Mouse (Mus musculus): Measurements from ENCODE around the gene Olfr458. TPM values are rescaled to one million over a fixed set of nuclear protein-coding genes. Genes with fewer than 3 reads are reported as not detected.
A peak's percentile ranks its signal among the peaks of the same experiment; 100 is the strongest.

Olfr458 gene
- polyA plus RNA-seq, 1 experiment from 2014 or later: not detected

DNA sequence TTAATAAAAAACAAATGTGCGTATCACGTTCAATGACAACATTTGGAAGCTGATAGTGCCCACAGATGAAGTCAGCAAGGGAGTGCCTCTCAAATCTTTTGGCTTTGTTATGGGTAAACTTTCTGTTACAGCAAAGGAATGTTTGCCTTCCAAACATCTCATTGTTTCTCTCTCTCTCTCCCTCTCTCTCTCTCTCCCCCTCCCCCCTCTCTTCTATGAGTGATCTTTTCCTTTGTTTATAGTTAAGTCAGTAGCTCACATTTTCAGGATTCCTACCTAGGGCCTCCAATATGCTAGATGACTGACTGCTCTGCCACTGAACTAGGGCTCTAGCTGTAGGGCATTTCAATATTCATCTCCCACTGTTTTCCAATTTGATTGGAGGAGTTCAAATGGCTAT, 20.5 kb downstream of the Olfr458 start:
- H3K9me3 ChIP-seq (ENCODE audit: low read length): no peaks in the 10 kb centered on the region
- WGBS: 78% methylated on average over 2 of the region's 2 CpGs
- no peaks in the 10 kb centered on the region for H3K27me3 ChIP-seq (ENCODE audit: insufficient read depth, low read length)
- no peak overlapping the region for H3K27ac ChIP-seq (ENCODE audit: low read length)
- ATAC-seq (ENCODE audit: low FRiP score, low TSS enrichment): no peak
- no peak overlapping the region for H3K9ac ChIP-seq (replicated peaks; ENCODE audit: low read length)
- no peaks in the 10 kb centered on the region for H3K36me3 ChIP-seq (ENCODE audit: insufficient read depth, low read length)
- H3K4me2 ChIP-seq (replicated peaks; ENCODE audit: low read depth, low read length): no peak overlapping the region
- H3K4me1 ChIP-seq (ENCODE audit: insufficient read depth, low read length): no peaks in the 10 kb centered on the region
- no peak overlapping the region for H3K4me3 ChIP-seq (ENCODE audit: low read length)

DNA sequence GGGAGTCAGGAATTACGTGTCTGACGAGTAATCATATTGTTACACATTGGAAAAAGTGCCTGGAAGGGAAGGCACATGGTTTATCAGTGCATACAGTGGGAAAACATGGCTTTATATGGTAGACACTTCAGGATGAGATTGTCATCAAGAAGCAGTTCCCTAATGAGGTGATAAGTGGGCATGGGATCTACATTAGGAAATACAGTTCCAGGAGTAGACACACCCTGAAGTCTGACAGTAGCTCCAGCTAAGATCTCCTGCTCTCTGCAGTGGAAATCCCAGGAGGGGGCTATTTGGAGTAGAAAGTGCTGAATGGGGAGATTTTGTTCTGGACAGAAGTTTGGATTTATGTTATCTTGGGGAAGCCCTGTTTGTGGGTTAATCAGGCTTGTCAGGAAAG, 23.6 kb downstream of the Olfr458 start:
- WGBS: 59% methylated on average over 2 of the region's 2 CpGs
- Histone ChIP-seq H3K9ac (replicated peaks; ENCODE audit: low read length) (no peak overlapping the region), H3K36me3 (ENCODE audit: insufficient read depth, low read length) (no peaks in the 10 kb centered on the region), H3K27me3 (ENCODE audit: insufficient read depth, low read length) (no peaks in the 10 kb centered on the region), H3K27ac (ENCODE audit: low read length) (no peak overlapping the region), H3K4me1 (ENCODE audit: insufficient read depth, low read length) (no peaks in the 10 kb centered on the region), H3K9me3 (ENCODE audit: low read length) (no peaks in the 10 kb centered on the region), H3K4me3 (ENCODE audit: low read length) (no peak overlapping the region), H3K4me2 (replicated peaks; ENCODE audit: low read depth, low read length) (no peak overlapping the region)
- no peak for ATAC-seq (ENCODE audit: low FRiP score, low TSS enrichment)

GRCm38 (mm10) chr6:42435490-42435889, 29.5 kb downstream of the Olfr458 start:
- WGBS: 66% methylated on average over 2 of the region's 2 CpGs
- Histone ChIP-seq H3K27me3 (ENCODE audit: insufficient read depth, low read length) (no peaks in the 10 kb centered on the region), H3K9me3 (ENCODE audit: low read length) (no peaks in the 10 kb centered on the region), H3K4me1 (ENCODE audit: insufficient read depth, low read length) (no peaks in the 10 kb centered on the region), H3K9ac (replicated peaks; ENCODE audit: low read length) (no peak overlapping the region), H3K4me3 (ENCODE audit: low read length) (no peak overlapping the region), H3K27ac (ENCODE audit: low read length) (no peak overlapping the region), H3K36me3 (ENCODE audit: insufficient read depth, low read length) (no peaks in the 10 kb centered on the region), H3K4me2 (replicated peaks; ENCODE audit: low read depth, low read length) (no peak overlapping the region)
- no peak for ATAC-seq (ENCODE audit: low FRiP score, low TSS enrichment)

DNA sequence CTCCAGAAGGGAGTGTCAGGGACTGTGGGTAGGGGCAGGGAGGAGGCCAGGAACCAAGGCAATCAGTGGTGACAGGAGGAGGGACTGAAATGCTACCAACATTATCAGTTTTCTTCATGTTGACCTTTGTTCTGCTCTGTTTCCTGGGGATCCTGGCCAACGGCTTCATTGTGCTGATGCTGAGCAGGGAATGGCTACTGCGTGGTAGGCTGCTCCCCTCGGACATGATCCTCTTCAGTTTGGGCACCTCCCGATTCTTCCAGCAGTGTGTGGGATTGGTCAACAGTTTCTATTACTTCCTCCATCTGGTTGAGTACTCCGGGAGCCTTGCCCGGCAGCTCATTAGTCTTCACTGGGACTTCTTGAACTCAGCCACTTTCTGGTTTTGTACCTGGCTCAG, 30.6 kb downstream of the Olfr458 start, which contains the start of gene Tas2r126:
TSS of gene Tas2r126 (plus strand) at position 90 of the 400 bp plus-strand sequence.
- WGBS: 52% methylated on average over 6 of the region's 6 CpGs
- no peak within 1 kb of the TSS for H3K4me3 ChIP-seq (ENCODE audit: low read length)
- no peak within 1 kb of the TSS for H3K27ac ChIP-seq (ENCODE audit: low read length)
- 0 out of 2 replicates have a peak, but pooled peaks have one; percentile 35 for ATAC-seq (ENCODE audit: low FRiP score, low TSS enrichment)
- no peak within 1 kb of the TSS for H3K4me2 ChIP-seq (replicated peaks; ENCODE audit: low read depth, low read length)
- no peaks in the 10 kb centered on the region for H3K36me3 ChIP-seq (ENCODE audit: insufficient read depth, low read length)
- no peaks in the 10 kb centered on the region for H3K9me3 ChIP-seq (ENCODE audit: low read length)
- H3K27me3 ChIP-seq (ENCODE audit: insufficient read depth, low read length): no peaks in the 10 kb centered on the region
- no peaks in the 10 kb centered on the region for H3K4me1 ChIP-seq (ENCODE audit: insufficient read depth, low read length)
- H3K9ac ChIP-seq (replicated peaks; ENCODE audit: low read length): no peak within 1 kb of the TSS

GRCm38 (mm10) chr6:42433554-42433953, 31.4 kb downstream of the Olfr458 start:
- H3K4me2 ChIP-seq (replicated peaks; ENCODE audit: low read depth, low read length): no peak overlapping the region
- H3K27me3 ChIP-seq (ENCODE audit: insufficient read depth, low read length): no peaks in the 10 kb centered on the region
- H3K4me1 ChIP-seq (ENCODE audit: insufficient read depth, low read length): no peaks in the 10 kb centered on the region
- no peaks in the 10 kb centered on the region for H3K9me3 ChIP-seq (ENCODE audit: low read length)
- no peak overlapping the region for H3K27ac ChIP-seq (ENCODE audit: low read length)
- 69% methylated on average over 2 of the region's 2 CpGs for WGBS
- no peak for ATAC-seq (ENCODE audit: low FRiP score, low TSS enrichment)
- H3K9ac ChIP-seq (replicated peaks; ENCODE audit: low read length): no peak overlapping the region
- H3K36me3 ChIP-seq (ENCODE audit: insufficient read depth, low read length): no peaks in the 10 kb centered on the region
- H3K4me3 ChIP-seq (ENCODE audit: low read length): no peak overlapping the region

GRCm38 (mm10) chr6:42426337-42426736, 38.7 kb downstream of the Olfr458 start:
- H3K4me3 ChIP-seq (ENCODE audit: low read length): no peak overlapping the region
- no peaks in the 10 kb centered on the region for H3K4me1 ChIP-seq (ENCODE audit: insufficient read depth, low read length)
- H3K4me2 ChIP-seq (replicated peaks; ENCODE audit: low read depth, low read length): no peak overlapping the region
- no peak overlapping the region for H3K9ac ChIP-seq (replicated peaks; ENCODE audit: low read length)
- no peak overlapping the region for H3K27ac ChIP-seq (ENCODE audit: low read length)
- no peak for ATAC-seq (ENCODE audit: low FRiP score, low TSS enrichment)
- H3K36me3 ChIP-seq (ENCODE audit: insufficient read depth, low read length): no peaks in the 10 kb centered on the region
- WGBS: 78% methylated on average over 4 of the region's 4 CpGs
- no peaks in the 10 kb centered on the region for H3K9me3 ChIP-seq (ENCODE audit: low read length)
- no peaks in the 10 kb centered on the region for H3K27me3 ChIP-seq (ENCODE audit: insufficient read depth, low read length)

- Histone ChIP-seq H3K9me3 (ENCODE audit: low read length) (no peaks in the 10 kb centered on the region), H3K4me1 (ENCODE audit: insufficient read depth, low read length) (no peaks in the 10 kb centered on the region), H3K36me3 (ENCODE audit: insufficient read depth, low read length) (no peaks in the 10 kb centered on the region), H3K4me2 (replicated peaks; ENCODE audit: low read depth, low read length) (no peak overlapping the region), H3K27me3 (ENCODE audit: insufficient read depth, low read length) (no peaks in the 10 kb centered on the region), H3K9ac (replicated peaks; ENCODE audit: low read length) (no peak overlapping the region), H3K4me3 (ENCODE audit: low read length) (no peak overlapping the region), H3K27ac (ENCODE audit: low read length) (no peak overlapping the region)
- ATAC-seq (ENCODE audit: low FRiP score, low TSS enrichment): no peak
- WGBS: 91% methylated on average over 3 of the region's 3 CpGs
Observed at GRCm38 (mm10) chr6:42424472-42424871, 40.5 kb downstream of the Olfr458 start.

GRCm38 (mm10) chr6:42421439-42421838, 43.6 kb downstream of the Olfr458 start:
- H3K4me2 ChIP-seq (replicated peaks; ENCODE audit: low read depth, low read length): no peak overlapping the region
- H3K9ac ChIP-seq (replicated peaks; ENCODE audit: low read length): no peak overlapping the region
- ATAC-seq (ENCODE audit: low FRiP score, low TSS enrichment): no peak
- H3K27me3 ChIP-seq (ENCODE audit: insufficient read depth, low read length): no peaks in the 10 kb centered on the region
- 75% methylated on average over 2 of the region's 2 CpGs for WGBS
- no peaks in the 10 kb centered on the region for H3K9me3 ChIP-seq (ENCODE audit: low read length)
- no peak overlapping the region for H3K4me3 ChIP-seq (ENCODE audit: low read length)
- H3K36me3 ChIP-seq (ENCODE audit: insufficient read depth, low read length): no peaks in the 10 kb centered on the region
- no peak overlapping the region for H3K27ac ChIP-seq (ENCODE audit: low read length)
- no peaks in the 10 kb centered on the region for H3K4me1 ChIP-seq (ENCODE audit: insufficient read depth, low read length)

DNA sequence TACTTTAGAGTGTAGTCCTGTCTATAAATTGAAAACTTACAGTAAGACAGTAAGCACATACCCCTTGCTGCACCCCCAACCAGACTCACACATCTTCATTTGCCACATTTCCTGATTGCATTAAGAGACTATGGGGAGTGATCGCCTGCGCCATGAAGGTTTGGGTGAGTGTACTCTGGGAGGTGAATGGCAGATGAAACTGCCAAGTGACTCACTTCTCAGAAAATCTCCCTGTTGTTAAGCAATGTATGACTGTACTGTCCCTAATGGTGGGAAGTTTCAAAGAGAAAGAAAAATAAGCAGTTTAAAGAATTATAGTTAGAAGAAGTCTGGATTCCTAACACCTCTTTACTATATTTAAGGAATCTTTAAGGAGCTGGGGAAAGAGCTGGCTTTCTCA, 45.6 kb downstream of the Olfr458 start:
- Histone ChIP-seq H3K4me2 (replicated peaks; ENCODE audit: low read depth, low read length) (no peak overlapping the region), H3K36me3 (ENCODE audit: insufficient read depth, low read length) (no peaks in the 10 kb centered on the region), H3K27me3 (ENCODE audit: insufficient read depth, low read length) (no peaks in the 10 kb centered on the region), H3K4me1 (ENCODE audit: insufficient read depth, low read length) (no peaks in the 10 kb centered on the region), H3K27ac (ENCODE audit: low read length) (no peak overlapping the region), H3K4me3 (ENCODE audit: low read length) (no peak overlapping the region), H3K9ac (replicated peaks; ENCODE audit: low read length) (no peak overlapping the region), H3K9me3 (ENCODE audit: low read length) (no peaks in the 10 kb centered on the region)
- 90% methylated on average over 2 of the region's 2 CpGs for WGBS
- ATAC-seq (ENCODE audit: low FRiP score, low TSS enrichment): no peak
